Mouse (Mus musculus) heart, postnatal 0 days (tissue): ENCODE measurements around the gene Hcrtr1.
A peak's percentile ranks its signal among the peaks of the same experiment; 100 is the strongest.

Experiments
- CTCF ChIP-seq: IDR thresholded peaks from 2 replicates; pipeline ENCODE4 v1.5.1; 2016; ENCODE audit warnings: antibody characterized with exemption, control low read depth, low read depth
- EP300 ChIP-seq: IDR thresholded peaks from 2 replicates; pipeline ENCODE4 v1.6.1; 2016; ENCODE audit warnings: antibody characterized with exemption, low read depth

- TF ChIP-seq EP300 (peak; percentile 41; the same call in 1 of the 2 replicates), CTCF (no peak)
Measured at GRCm38 (mm10) chr4:130161349-130161748, 22.2 kb upstream of the Hcrtr1 start.
